14 mouse cellular contexts compared by ENCODE assay signal in genomic region chr6:143288491-143289130, GRCm38 (mm10).
DNase-seq lines count a peak whose midpoint lies in the region; ATAC-seq and TF ChIP-seq lines count a peak whose summit lies in the region.
"Had no signal": no experiment of that assay in that cellular context is flagged by ENCODE, and none has a peak within 500 bp of the region (broad histone marks: within the 10 kb centered on the region; RNA-seq: fewer than 3 reads in every experiment).

No protein-coding gene starts in this region.

- H3K36me3 ChIP-seq in liver, postnatal 0 days (replicated peaks; ENCODE audit: insufficient read depth, low read length), result no peaks in the 10 kb centered on the region
- H3K36me3 ChIP-seq: embryonic facial prominence, embryonic 13.5 days; limb, embryonic 12.5 days had no signal

- peak; percentile 25 to 30 for DNase-seq in cerebellum, postnatal 10 days
- DNase-seq in cerebellum, adult 18-20 months, result no peak
- peak; percentile 80 for DNase-seq in brain, adult 2 months (ENCODE audit: low read depth, low spot score)
- DNase-seq in layer of hippocampus, adult 18-20 months (ENCODE audit: low spot score in 2 of 2), result peak; percentile 54 to 68
- peak; percentile 63 to 72 for DNase-seq in left cerebral cortex, postnatal 14 days (ENCODE audit: low spot score in 2 of 2)
- no peak for DNase-seq in spleen, postnatal 36 days (ENCODE audit: low spot score in 2 of 2)
- DNase-seq in liver, postnatal 0 days, result no peak
- DNase-seq: cerebellum, adult 11 months; lung, embryonic 14.5 days; midbrain, embryonic 14.5 days had no signal

- WGBS in liver, postnatal 0 days (ENCODE audit: insufficient replicate concordance), result 87% methylated on average over 19 of the region's 19 CpGs

- intact Hi-C loops in left cerebral cortex, postnatal 14 days (cut with DNase I), result no loop called here

- H3K9ac ChIP-seq in liver, postnatal 0 days (replicated peaks), result no peak overlapping the region
- H3K9ac ChIP-seq: embryonic facial prominence, embryonic 13.5 days; limb, embryonic 12.5 days; lung, embryonic 14.5 days had no signal

- H3K4me2 ChIP-seq in liver, postnatal 0 days (ENCODE audit: low read depth, low read length), result no peak overlapping the region
- H3K4me2 ChIP-seq: embryonic facial prominence, embryonic 13.5 days; limb, embryonic 12.5 days; lung, embryonic 14.5 days had no signal

- TF ChIP-seq EP300 in liver, postnatal 0 days (IDR thresholded peaks at IDR 0.05; ENCODE audit: low read depth), result no peak

- no peak for ATAC-seq in erythroid progenitor cell, adult 5-6 weeks (replicated peaks; ENCODE audit: low FRiP score, poor library complexity, severe bottlenecking)
- no peak for ATAC-seq in liver, postnatal 0 days
- ATAC-seq: intestine, embryonic 16.5 days had no signal

- H3K27me3 ChIP-seq in liver, postnatal 0 days (ENCODE audit: insufficient read depth, low read length), result no peaks in the 10 kb centered on the region
- H3K27me3 ChIP-seq: limb, embryonic 12.5 days had no signal

- H3K4me3 ChIP-seq in liver, postnatal 0 days (ENCODE audit: low read depth, low read length), result no peak overlapping the region
- H3K4me3 ChIP-seq: embryonic facial prominence, embryonic 13.5 days; limb, embryonic 12.5 days had no signal

- H3K9me3 ChIP-seq in liver, postnatal 0 days (ENCODE audit: low read length), result no peaks in the 10 kb centered on the region
- H3K9me3 ChIP-seq: embryonic facial prominence, embryonic 13.5 days had no signal

- no peak overlapping the region for H3K27ac ChIP-seq in liver, postnatal 0 days (ENCODE audit: low read depth)
- H3K27ac ChIP-seq: embryonic facial prominence, embryonic 13.5 days; limb, embryonic 12.5 days had no signal

- TF ChIP-seq CTCF in liver, postnatal 0 days (IDR thresholded peaks at IDR 0.05; ENCODE audit: low read depth), result no peak

- no peaks in the 10 kb centered on the region for H3K4me1 ChIP-seq in liver, postnatal 0 days (ENCODE audit: insufficient read depth)
- H3K4me1 ChIP-seq: embryonic facial prominence, embryonic 13.5 days; limb, embryonic 12.5 days had no signal

Comparison
In these comparisons a context has a peak if more than half of its experiments do, and no peak if none do; other contexts are left out.
1. DNase-seq: peak in cerebellum, postnatal 10 days (2 of 2), brain, adult 2 months (single experiment), layer of hippocampus, adult 18-20 months (2 of 2) and left cerebral cortex, postnatal 14 days (2 of 2); none in cerebellum, adult 18-20 months (0 of 2), spleen, postnatal 36 days (0 of 2) and liver, postnatal 0 days (single experiment).